Mouse (Mus musculus): ENCODE results near the gene Mcee. TPM values are rescaled to one million over a fixed set of nuclear protein-coding genes. Genes with fewer than 3 reads are reported as not detected.

The Mcee gene
- polyA plus RNA-seq, 1 experiment from 2014 or later = 100 TPM

DNA sequence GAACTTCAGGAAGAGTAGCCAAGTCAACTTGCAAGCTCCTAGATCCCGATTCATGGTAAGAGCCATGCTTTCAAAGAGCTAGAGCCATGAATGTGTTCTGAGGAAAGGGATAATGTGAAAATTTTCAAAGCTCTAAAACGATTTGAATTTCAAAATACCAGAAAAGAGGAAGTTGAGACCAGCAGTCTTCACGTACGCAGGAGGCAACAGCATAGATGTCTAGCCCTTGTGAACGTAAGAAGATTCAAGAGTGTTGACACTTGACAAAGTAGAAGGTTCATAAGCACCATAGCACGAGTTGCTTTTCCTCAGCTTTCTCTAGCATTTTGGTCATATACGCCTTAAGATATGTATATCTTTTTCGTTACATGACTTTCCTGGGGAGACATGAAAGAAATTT lies 11.6 kb downstream of the Mcee start:
- H3K9ac ChIP-seq (replicated peaks; ENCODE audit: low read length) = no peak overlapping the region
- ATAC-seq (ENCODE audit: low FRiP score, low TSS enrichment) = no peak
- H3K27ac ChIP-seq (ENCODE audit: low read length) = no peak overlapping the region
- H3K36me3 ChIP-seq (ENCODE audit: insufficient read depth, low read length) = 0 out of 2 replicates have a peak, but pooled peaks cover 9% of the 10 kb centered on the region
- WGBS = 91% methylated on average over 8 of the region's 8 CpGs
- no peak overlapping the region for H3K4me3 ChIP-seq (ENCODE audit: low read length)
- H3K4me1 ChIP-seq (ENCODE audit: insufficient read depth, low read length) = no peaks in the 10 kb centered on the region
- no peaks in the 10 kb centered on the region for H3K9me3 ChIP-seq (ENCODE audit: low read length)
- no peaks in the 10 kb centered on the region for H3K27me3 ChIP-seq (ENCODE audit: insufficient read depth, low read length)
- no peak overlapping the region for H3K4me2 ChIP-seq (replicated peaks; ENCODE audit: low read depth, low read length)

DNA sequence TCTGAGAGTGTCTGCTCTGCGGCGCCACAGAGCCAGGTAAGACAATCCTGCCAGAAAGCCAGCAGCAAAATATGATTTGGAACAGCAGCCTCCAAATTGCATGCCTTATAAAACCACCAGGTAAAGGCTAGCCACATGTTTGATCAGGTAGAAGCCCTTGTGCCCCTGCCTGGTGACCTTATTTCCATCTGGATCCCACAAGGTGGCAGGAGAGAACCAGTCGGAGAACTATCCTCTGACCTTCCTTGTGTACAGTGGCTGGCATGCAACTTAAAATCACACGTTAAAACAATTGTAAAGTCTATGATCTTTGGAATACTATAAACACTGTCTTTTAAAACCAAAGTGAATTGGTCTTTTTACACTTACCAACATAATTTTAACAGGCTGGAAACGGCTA lies 32.5 kb downstream of the Mcee start:
- Histone ChIP-seq H3K27me3 (ENCODE audit: insufficient read depth, low read length) (no peaks in the 10 kb centered on the region), H3K4me3 (ENCODE audit: low read length) (no peak overlapping the region), H3K9ac (replicated peaks; ENCODE audit: low read length) (no peak overlapping the region), H3K4me2 (replicated peaks; ENCODE audit: low read depth, low read length) (no peak overlapping the region), H3K9me3 (ENCODE audit: low read length) (no peaks in the 10 kb centered on the region), H3K4me1 (ENCODE audit: insufficient read depth, low read length) (no peaks in the 10 kb centered on the region), H3K36me3 (ENCODE audit: insufficient read depth, low read length) (no peaks in the 10 kb centered on the region), H3K27ac (ENCODE audit: low read length) (no peak overlapping the region)
- ATAC-seq (ENCODE audit: low FRiP score, low TSS enrichment) = no peak
- WGBS = 63% methylated on average over 5 of the region's 5 CpGs

DNA sequence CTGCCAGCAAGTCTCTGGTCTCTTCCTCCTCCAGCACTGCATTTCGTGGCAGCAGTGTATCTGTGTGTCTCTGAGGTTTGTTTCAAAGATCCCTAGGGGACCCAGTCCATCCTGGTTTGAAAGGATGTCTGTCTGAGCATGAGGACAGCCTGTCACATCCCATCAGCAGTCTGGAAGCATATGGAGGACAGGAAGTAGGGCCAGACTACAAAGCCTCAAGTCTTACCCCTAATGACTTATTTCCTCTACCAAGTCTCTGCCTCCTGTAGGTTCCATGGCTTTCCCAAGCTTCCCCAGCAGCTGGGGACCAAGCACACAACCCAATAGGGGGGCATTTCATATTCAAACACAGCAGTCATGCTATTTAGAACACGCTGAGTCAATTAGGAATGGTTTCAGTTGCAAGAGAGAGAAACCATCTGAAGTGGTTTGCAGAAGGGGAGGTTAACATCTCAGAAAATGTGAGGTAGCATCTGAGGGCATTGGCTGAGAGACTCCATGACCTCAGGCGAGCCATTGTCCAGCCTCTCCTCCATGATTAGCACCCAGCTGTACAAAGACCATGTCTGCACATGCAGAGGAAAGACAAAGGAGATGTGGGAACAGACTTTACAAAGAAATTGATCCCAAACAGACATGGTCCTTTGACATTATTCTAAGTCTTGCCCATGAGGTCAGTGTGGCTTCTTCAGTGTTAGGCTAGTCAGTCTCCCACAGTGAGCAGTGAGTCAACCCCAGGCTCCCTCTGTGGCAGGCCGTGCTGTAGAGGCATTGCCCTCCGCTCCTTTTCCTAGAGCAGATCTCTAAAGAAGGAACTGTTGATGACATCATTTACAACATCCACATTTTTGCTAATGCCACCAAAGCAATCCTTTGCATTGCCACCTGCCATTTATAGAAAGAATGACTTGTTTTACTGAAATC lies 47.5 kb downstream of the Mcee start:
- no peak overlapping the region for H3K4me3 ChIP-seq (ENCODE audit: low read length)
- H3K4me2 ChIP-seq (replicated peaks; ENCODE audit: low read depth, low read length) = no peak overlapping the region
- H3K4me1 ChIP-seq (ENCODE audit: insufficient read depth, low read length) = no peaks in the 10 kb centered on the region
- no peaks in the 10 kb centered on the region for H3K36me3 ChIP-seq (ENCODE audit: insufficient read depth, low read length)
- no peak for ATAC-seq (ENCODE audit: low FRiP score, low TSS enrichment)
- H3K27me3 ChIP-seq (ENCODE audit: insufficient read depth, low read length) = no peaks in the 10 kb centered on the region
- H3K9ac ChIP-seq (replicated peaks; ENCODE audit: low read length) = no peak overlapping the region
- no peak overlapping the region for H3K27ac ChIP-seq (ENCODE audit: low read length)
- WGBS = 76% methylated on average over 5 of the region's 5 CpGs
- no peaks in the 10 kb centered on the region for H3K9me3 ChIP-seq (ENCODE audit: low read length)

DNA sequence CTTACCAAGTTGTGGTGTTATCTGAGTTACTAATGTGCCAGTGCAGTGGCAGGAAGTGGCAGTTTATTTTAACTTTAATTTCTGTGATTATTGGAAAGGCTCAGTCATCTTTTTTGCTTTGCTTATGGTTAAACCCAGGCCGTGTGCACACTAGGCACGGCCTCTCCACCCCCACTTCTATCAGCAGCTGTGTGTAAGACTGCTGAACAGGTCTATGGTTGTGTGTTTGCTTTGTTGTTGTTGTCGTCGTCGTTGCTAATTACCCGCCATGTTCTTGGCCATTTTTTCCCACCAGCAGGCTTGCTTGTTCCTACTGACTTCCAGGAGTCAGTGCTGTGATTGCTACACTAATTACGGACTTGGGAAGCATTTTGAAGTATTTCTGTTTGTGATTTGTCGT lies 48.1 kb downstream of the Mcee start:
- ATAC-seq (ENCODE audit: low FRiP score, low TSS enrichment) = no peak
- Histone ChIP-seq H3K4me1 (ENCODE audit: insufficient read depth, low read length) (no peaks in the 10 kb centered on the region), H3K9ac (replicated peaks; ENCODE audit: low read length) (no peak overlapping the region), H3K27ac (ENCODE audit: low read length) (no peak overlapping the region), H3K27me3 (ENCODE audit: insufficient read depth, low read length) (no peaks in the 10 kb centered on the region), H3K9me3 (ENCODE audit: low read length) (no peaks in the 10 kb centered on the region), H3K4me3 (ENCODE audit: low read length) (no peak overlapping the region), H3K4me2 (replicated peaks; ENCODE audit: low read depth, low read length) (no peak overlapping the region), H3K36me3 (ENCODE audit: insufficient read depth, low read length) (no peaks in the 10 kb centered on the region)
- WGBS = 81% methylated on average over 8 of the region's 8 CpGs

DNA sequence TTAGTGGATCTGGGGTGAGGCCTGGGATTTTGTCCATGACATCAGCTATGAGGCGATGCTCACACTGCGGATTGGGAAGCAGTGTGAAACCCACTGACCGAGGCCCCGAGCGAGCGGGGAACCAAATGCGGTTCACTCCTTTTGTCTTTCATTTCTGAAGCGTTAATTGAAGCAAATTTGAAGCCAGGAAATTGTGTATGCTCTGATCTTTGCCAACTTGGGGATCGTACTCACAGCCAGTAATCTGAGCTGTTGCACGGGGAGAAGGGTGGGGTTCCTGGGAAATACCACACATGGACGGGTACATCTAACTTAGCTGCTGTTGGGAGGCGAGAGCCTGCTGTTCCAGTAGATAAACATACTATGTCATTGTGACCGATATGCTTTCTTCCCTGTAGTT lies 58.2 kb downstream of the Mcee start:
- H3K27me3 ChIP-seq (ENCODE audit: insufficient read depth, low read length) = no peaks in the 10 kb centered on the region
- H3K9ac ChIP-seq (replicated peaks; ENCODE audit: low read length) = no peak overlapping the region
- H3K27ac ChIP-seq (ENCODE audit: low read length) = no peak overlapping the region
- H3K4me2 ChIP-seq (replicated peaks; ENCODE audit: low read depth, low read length) = no peak overlapping the region
- no peak for ATAC-seq (ENCODE audit: low FRiP score, low TSS enrichment)
- H3K36me3 ChIP-seq (ENCODE audit: insufficient read depth, low read length) = no peaks in the 10 kb centered on the region
- H3K9me3 ChIP-seq (ENCODE audit: low read length) = no peaks in the 10 kb centered on the region
- H3K4me1 ChIP-seq (ENCODE audit: insufficient read depth, low read length) = no peaks in the 10 kb centered on the region
- no peak overlapping the region for H3K4me3 ChIP-seq (ENCODE audit: low read length)
- WGBS = 74% methylated on average over 13 of the region's 13 CpGs

DNA sequence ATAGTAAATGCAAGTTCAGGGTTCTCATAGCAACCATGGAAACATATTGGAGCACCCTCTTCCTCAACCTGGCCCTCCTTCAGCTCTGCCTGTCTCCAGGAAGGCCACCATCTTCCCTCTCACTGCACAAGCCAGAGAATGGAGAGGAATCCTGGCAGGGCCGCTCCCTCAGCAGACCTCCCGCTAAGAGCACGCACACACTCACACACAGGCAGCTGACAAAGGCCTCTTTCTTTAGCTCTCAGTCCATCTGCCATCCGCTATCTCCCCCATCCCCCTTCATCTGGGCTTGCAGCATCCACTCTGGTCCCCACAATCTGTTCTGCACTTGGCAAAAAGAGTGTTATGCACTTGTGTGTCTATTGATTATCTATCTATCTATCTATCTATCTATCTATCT lies 59.0 kb downstream of the Mcee start:
- no peaks in the 10 kb centered on the region for H3K9me3 ChIP-seq (ENCODE audit: low read length)
- 77% methylated on average over 4 of the region's 4 CpGs for WGBS
- H3K4me1 ChIP-seq (ENCODE audit: insufficient read depth, low read length) = no peaks in the 10 kb centered on the region
- H3K27me3 ChIP-seq (ENCODE audit: insufficient read depth, low read length) = no peaks in the 10 kb centered on the region
- H3K4me3 ChIP-seq (ENCODE audit: low read length) = no peak overlapping the region
- no peak overlapping the region for H3K9ac ChIP-seq (replicated peaks; ENCODE audit: low read length)
- no peak for ATAC-seq (ENCODE audit: low FRiP score, low TSS enrichment)
- no peak overlapping the region for H3K4me2 ChIP-seq (replicated peaks; ENCODE audit: low read depth, low read length)
- no peaks in the 10 kb centered on the region for H3K36me3 ChIP-seq (ENCODE audit: insufficient read depth, low read length)
- H3K27ac ChIP-seq (ENCODE audit: low read length) = no peak overlapping the region

DNA sequence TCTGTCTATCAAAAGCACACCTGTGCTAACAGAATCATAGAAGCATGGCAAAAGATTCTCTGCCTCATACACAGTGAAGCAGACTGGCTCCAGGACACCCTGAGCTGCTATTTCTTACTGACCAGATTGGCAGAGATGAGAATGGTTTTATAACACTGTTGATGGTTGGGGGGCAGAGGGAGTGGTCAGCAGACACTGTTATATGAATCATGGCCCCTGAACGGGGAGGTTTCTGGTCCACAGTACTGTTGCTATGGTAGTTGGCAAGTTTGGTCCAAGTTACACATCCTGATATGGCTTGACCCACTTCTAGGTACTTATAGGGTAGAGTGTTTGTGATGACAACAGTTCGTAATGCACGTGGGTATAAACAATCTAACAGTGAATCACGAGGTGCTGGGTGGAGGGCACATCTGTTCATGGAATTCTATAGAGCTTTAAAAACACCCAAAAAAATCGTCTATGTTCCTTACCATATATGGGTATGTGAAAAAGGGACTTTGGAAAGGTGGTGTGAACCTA lies 59.5 kb downstream of the Mcee start:
- no peak overlapping the region for H3K4me2 ChIP-seq (replicated peaks; ENCODE audit: low read depth, low read length)
- no peaks in the 10 kb centered on the region for H3K4me1 ChIP-seq (ENCODE audit: insufficient read depth, low read length)
- 79% methylated on average over 5 of the region's 5 CpGs for WGBS
- H3K27me3 ChIP-seq (ENCODE audit: insufficient read depth, low read length) = no peaks in the 10 kb centered on the region
- ATAC-seq (ENCODE audit: low FRiP score, low TSS enrichment) = no peak
- no peaks in the 10 kb centered on the region for H3K9me3 ChIP-seq (ENCODE audit: low read length)
- H3K9ac ChIP-seq (replicated peaks; ENCODE audit: low read length) = no peak overlapping the region
- H3K27ac ChIP-seq (ENCODE audit: low read length) = no peak overlapping the region
- no peak overlapping the region for H3K4me3 ChIP-seq (ENCODE audit: low read length)
- H3K36me3 ChIP-seq (ENCODE audit: insufficient read depth, low read length) = no peaks in the 10 kb centered on the region

DNA sequence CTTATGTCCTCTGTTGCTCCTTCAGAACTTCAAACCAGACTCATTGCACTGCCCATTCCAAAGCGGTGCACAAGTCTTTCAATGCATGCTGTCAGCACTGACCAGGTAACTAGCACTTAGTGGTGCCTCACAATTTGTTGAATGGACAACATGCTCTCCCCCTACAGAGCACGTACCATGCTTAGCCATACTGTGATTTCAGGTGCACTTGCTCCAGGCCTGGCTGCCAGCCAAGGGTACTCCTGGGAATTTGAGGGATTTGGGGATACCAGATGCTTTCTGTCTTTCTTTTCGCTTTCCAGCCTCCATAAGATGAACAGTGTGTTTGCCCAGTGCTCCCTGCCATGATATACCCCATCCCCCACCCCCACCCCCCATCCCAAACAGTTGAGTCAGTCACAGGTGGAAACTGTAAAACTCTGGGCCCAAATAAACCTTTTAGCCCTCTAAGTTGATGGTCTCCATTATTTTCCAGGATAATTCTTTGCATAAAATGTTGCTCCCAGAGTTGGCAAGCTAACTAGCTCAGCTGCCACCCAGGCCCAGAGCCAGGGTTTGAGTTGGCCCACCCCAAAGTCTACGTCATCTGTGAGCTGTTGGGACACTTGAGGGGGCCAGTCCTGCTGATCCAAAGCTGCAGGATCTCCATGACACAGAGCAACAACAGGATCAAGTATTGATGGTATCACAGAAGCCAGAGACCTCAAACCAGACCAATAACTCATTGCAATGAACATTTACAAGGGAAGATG lies 60.2 kb downstream of the Mcee start:
- Histone ChIP-seq H3K27me3 (ENCODE audit: insufficient read depth, low read length) (no peaks in the 10 kb centered on the region), H3K9ac (replicated peaks; ENCODE audit: low read length) (no peak overlapping the region), H3K36me3 (ENCODE audit: insufficient read depth, low read length) (no peaks in the 10 kb centered on the region), H3K4me3 (ENCODE audit: low read length) (no peak overlapping the region), H3K9me3 (ENCODE audit: low read length) (no peaks in the 10 kb centered on the region), H3K4me1 (ENCODE audit: insufficient read depth, low read length) (no peaks in the 10 kb centered on the region), H3K27ac (ENCODE audit: low read length) (no peak overlapping the region), H3K4me2 (replicated peaks; ENCODE audit: low read depth, low read length) (no peak overlapping the region)
- WGBS = 70% methylated on average over 4 of the region's 4 CpGs
- ATAC-seq (ENCODE audit: low FRiP score, low TSS enrichment) = no peak

DNA sequence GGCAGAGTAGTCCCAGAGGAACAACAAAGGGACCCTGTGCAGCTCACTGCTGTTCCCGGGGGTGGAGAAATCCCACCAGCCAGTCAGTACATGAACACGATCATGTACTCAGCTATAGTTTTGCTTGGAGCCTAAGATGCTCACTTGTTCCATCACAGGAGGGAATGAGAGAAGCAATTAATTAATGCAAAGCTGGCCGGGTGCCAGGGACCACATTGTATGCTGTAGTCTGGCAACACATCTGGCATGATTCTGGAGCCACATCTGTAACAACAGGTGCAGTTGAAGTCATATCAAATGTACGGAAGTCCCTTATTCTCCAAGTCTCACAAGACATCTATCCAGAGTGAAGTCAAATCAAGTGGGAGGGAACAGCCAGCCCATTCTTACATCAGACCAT lies 63.8 kb downstream of the Mcee start:
- H3K36me3 ChIP-seq (ENCODE audit: insufficient read depth, low read length) = no peaks in the 10 kb centered on the region
- WGBS = 82% methylated on average over 4 of the region's 4 CpGs
- H3K27me3 ChIP-seq (ENCODE audit: insufficient read depth, low read length) = no peaks in the 10 kb centered on the region
- H3K4me2 ChIP-seq (replicated peaks; ENCODE audit: low read depth, low read length) = no peak overlapping the region
- H3K9me3 ChIP-seq (ENCODE audit: low read length) = no peaks in the 10 kb centered on the region
- no peak overlapping the region for H3K9ac ChIP-seq (replicated peaks; ENCODE audit: low read length)
- H3K27ac ChIP-seq (ENCODE audit: low read length) = no peak overlapping the region
- ATAC-seq (ENCODE audit: low FRiP score, low TSS enrichment) = no peak
- no peaks in the 10 kb centered on the region for H3K4me1 ChIP-seq (ENCODE audit: insufficient read depth, low read length)
- H3K4me3 ChIP-seq (ENCODE audit: low read length) = no peak overlapping the region

DNA sequence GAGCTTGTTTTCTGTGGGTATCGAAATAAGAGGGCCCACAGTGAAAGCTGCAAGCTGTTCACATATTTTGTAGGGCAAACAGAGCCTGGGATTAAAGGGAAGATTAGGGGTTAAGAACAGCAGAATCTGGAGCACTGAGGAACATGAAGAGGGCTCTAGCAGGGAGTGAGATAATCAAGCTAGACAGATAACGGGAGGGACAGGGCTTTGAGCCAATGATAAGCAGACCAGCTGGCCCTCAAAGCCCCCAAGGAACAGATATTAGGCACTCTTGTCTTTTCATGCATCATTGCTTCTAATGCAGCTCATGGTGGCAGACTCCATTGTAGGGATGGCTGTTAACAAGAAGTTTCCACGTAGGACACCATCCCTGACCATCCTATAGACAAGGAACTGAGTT lies 64.3 kb downstream of the Mcee start:
- ATAC-seq (ENCODE audit: low FRiP score, low TSS enrichment) = no peak
- Histone ChIP-seq H3K4me1 (ENCODE audit: insufficient read depth, low read length) (no peaks in the 10 kb centered on the region), H3K4me2 (replicated peaks; ENCODE audit: low read depth, low read length) (no peak overlapping the region), H3K27ac (ENCODE audit: low read length) (no peak overlapping the region), H3K27me3 (ENCODE audit: insufficient read depth, low read length) (no peaks in the 10 kb centered on the region), H3K9ac (replicated peaks; ENCODE audit: low read length) (no peak overlapping the region), H3K36me3 (ENCODE audit: insufficient read depth, low read length) (no peaks in the 10 kb centered on the region), H3K9me3 (ENCODE audit: low read length) (no peaks in the 10 kb centered on the region), H3K4me3 (ENCODE audit: low read length) (no peak overlapping the region)
- 68% methylated on average over 3 of the region's 3 CpGs for WGBS

Data from kidney, embryonic 16.5 days (tissue).